Mouse (Mus musculus) testis, postnatal 10 days (tissue): ENCODE data around the gene Best1.
"Not testable (repeated sequence)": the region's sequence is repeated elsewhere in the genome, so short reads cannot be mapped to it uniquely, and the experiment has no call there.

Experiments
- DNase-seq: peaks from one replicate; pipeline ENCODE4 v3.0.0; 2021; ENCODE audit warnings: low spot score

Gene Best1

DNA sequence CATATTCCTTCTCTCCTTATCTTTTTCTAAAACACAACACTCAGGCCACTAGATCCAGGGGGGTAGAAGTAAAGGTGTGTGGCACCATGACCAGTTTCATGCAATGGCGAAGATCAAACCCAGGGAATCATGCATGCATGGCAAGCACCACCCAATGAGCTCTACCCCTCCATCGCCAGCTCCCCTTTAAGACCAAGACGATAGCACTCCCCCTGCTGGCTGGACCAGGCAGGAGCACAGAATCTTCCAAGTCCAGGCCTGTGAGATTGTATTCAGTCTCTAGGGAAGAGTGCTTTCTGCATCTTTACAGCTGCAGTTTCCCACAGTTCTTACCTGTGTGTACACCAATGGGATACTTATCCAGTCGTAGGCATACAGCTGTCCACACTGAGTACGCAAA lies 10.1 kb downstream of the Best1 start:
- DNase-seq, result peak; percentile 90

GRCm38 (mm10) chr19:9989884-9990256 lies 11.6 kb downstream of the Best1 start:
- no peak for DNase-seq

DNA sequence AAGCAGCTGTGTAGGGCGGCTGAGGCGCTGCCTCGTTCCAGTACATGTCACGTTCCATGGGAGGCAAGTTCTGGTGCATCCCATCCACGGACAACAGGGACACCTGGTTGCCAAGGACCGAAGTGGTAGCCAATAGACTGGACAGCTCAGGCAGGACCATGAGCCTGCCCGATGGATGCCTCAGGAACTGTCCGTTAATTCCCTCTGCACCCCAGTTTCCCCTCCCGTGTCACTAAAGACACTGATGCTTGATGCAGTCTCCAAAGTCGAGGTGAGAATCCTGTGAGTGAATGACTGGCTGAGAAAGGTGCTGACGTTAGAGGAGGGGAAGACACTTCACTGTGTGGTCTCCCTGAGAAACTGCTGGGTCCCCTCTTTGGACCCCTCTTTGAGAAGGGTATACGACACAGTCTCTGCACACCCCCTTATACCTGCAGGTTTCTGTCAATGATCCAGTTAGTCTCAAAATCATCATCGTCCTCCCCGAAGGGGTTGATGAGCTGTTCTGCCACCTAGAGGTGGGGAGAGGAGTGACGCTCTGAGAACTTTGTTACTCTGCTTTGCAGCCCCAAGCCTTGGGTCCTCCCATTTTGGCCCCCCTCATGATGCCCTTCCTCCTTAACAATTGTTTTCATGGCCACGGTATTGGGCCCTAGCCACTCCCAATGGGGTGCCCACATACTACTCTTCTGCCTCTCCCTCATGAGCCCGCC lies 12.1 kb downstream of the Best1 start:
- DNase-seq, result no peak

DNA sequence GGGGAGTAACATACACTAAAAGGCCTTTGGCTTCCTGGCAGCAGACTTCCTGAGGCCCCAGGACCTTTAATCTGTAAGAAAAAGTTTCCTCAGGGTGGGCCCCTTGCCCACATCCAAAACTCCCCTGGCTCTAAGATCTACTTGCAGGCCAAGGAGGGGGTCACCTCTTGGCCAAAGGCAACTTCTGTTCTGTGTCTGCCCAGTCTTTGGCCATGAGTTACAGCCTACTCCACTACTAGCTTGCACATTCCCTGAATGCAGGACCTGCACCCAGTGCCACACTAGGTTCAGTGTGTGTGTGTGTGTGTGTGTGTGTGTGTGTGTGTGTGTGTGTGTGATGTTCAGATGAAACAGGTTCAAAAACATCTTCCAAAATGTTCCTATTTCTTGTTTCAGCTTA lies 13.8 kb downstream of the Best1 start:
- no peak for DNase-seq

- DNase-seq, result no peak
Measured at GRCm38 (mm10) chr19:9987192-9987591, 14.2 kb downstream of the Best1 start.

GRCm38 (mm10) chr19:9985900-9986421 lies 15.5 kb downstream of the Best1 start:
- no peak for DNase-seq

GRCm38 (mm10) chr19:9985190-9985899 lies 16.1 kb downstream of the Best1 start:
- no peak for DNase-seq

- no peak for DNase-seq
Measured at GRCm38 (mm10) chr19:9984111-9985055, 17.1 kb downstream of the Best1 start.

DNA sequence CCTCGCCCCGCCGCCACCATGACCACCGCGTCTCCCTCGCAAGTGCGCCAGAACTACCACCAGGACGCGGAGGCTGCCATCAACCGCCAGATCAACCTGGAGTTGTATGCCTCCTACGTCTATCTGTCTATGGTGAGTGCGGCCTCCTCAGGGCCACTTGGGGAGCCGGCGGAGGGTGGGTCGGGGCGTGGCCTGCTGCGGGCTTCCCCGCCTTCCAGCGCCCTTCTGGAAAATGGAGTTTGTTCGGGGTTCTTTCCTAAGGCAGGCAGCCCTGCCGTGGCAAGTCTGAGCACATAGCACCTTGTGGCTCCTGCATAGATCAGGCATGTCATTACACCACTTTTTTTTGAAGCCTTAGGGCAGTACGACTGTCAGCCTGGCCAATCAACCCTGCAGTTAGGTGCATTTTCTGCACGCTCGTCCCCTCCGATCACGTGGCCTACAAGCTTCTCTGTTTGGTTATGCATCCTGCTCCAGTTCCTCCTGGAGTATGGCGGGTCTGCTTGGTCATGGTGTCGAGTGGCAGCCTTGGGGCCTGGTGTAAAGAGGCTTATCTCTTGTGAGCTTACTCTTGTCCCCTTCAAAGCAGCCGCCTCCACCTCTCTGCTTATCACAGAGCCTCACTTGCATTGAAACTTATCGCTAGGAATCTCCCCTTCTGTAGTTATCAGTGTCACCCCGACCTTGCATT lies 18.4 kb downstream of the Best1 start:
- DNase-seq, result peak; percentile 89

DNA sequence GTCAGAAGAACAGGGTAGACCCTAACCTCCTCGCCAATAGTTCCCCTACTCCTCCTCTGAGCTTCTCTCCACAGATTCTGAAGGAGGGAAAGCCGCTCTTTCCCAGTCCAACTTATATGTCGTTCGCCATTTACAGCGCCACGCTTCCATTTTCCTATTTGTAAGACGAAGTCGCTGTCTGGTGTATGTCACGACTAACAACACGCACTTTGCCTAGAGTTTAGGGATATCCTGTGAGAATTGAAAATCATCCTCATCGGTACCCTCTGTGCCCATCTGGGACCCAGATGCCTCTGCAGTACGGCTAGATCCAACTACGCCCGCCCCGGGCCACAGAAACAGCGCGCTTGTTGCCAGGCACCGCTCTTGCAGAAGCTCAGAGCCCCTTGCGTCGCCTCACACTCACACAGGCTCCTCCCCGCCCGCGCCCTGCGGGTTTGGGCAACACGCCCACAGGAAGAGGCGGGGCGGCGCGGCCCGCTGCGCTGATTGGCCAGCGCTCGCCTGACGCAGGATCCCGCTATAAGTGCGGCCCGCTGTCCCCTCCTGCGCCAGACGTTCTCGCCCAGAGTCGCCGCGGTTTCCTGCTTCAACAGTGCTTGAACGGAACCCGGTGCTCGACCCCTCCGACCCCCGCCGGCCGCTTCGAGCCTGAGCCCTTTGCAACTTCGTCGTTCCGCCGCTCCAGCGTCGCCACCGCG lies 19.1 kb downstream of the Best1 start:
- peak; percentile 97 for DNase-seq

DNA sequence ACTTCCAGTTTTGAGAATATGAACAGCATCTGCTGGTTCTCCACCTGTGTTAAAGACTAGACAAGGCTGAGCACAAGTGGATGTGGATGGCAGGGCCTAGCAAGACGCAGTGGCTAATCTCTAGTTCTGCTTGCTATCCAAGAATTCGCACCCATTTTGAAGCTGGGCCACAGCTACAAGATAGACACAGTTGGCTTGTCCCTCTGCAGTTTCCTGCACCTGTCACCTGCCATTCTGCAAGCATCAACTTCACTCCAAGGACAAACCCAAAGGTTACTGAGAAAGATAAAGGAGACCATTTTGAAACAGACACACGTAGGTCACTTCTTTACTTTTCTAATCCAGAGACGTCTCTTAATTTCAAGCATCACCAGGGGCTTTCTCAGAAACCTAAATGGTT lies 19.8 kb downstream of the Best1 start:
- DNase-seq, result no peak

DNA sequence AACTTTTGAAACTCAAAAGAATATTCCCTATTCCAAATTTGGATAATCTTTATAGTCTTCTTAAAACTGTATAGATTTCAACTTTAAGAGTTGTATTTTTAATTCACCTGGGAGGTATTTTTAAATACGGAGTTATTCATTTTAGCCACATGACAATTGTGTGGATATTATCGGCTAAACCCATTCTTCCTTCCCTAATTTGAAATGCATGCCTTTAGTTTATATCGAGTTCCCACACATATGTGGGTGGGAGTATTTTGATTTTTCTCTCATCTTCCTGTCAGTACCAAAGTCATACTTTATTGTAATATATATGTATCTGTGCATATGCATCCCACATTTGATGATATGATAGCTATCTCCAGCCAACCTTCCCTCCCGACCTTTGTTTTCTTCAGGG lies 21.2 kb downstream of the Best1 start, which contains the start of gene Fth1:
Fth1 (plus strand) TSS at position 341 of the 400 bp plus-strand sequence.
- no peak for DNase-seq

DNA sequence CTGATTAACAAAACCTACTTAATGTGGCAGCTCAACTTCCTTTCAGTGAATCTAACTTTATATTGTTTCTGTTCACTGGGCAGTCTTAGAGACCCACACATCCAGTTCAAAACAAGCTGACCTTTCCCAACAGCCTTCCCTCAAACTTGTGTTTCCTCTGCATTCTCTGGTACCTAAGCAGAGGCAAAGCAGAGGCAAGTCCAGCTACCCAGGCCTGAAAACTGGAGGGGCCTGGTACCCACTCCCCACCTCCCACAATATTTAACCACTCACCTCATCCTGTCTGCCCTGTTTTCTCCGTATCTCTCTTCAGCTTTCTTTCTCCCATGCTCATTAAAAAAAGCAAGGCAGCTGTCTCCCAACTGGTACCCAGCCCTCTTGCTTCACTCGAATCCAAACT lies 22.3 kb downstream of the Best1 start:
- no peak for DNase-seq

DNA sequence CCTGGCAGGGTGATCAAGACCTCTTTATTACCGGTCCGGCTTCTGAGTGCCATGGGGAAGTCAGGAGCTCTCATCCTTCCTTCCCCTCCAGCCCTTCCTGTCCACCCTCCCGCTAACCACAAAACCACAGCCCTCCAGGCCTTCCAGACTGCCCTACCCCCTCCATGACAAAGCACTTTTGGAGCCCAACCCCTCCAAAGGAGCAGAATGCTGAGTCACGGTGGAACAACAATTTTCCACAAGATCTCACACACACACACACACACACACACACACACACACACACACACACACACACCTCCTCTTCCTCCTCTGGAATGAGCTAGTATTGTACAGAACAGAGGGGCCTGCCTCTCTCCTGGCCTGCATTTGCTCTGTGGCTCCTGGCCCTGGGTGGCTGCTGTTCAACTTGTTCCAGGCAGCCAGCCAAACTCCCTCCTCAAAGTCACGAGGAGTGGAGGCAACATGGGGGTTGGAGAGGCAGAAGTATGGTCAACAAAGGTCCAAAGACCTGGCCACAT lies 22.9 kb downstream of the Best1 start:
- peak; percentile 90 for DNase-seq

DNA sequence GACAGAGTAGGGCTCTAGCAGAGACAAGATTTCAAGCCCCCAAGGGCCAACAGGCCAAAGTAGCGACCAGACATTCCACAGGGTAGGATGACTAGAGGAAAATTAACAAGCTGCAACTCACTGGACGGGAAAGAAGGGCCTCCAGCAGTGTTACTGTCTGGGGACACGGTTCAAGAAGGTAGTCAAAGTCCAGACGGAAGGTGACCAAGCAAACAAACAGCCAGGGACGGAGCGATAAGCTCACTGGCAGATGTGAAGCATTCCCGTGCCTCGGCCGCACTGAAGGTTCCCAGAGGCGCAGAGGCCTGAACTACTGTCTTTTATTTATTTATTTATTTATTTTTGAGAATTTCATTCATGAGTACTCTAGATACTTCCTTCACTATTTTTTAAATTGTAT lies 24.3 kb downstream of the Best1 start:
- DNase-seq, result no peak

GRCm38 (mm10) chr19:9974853-9975252 lies 26.6 kb downstream of the Best1 start:
- not testable (repeated sequence) for DNase-seq

DNA sequence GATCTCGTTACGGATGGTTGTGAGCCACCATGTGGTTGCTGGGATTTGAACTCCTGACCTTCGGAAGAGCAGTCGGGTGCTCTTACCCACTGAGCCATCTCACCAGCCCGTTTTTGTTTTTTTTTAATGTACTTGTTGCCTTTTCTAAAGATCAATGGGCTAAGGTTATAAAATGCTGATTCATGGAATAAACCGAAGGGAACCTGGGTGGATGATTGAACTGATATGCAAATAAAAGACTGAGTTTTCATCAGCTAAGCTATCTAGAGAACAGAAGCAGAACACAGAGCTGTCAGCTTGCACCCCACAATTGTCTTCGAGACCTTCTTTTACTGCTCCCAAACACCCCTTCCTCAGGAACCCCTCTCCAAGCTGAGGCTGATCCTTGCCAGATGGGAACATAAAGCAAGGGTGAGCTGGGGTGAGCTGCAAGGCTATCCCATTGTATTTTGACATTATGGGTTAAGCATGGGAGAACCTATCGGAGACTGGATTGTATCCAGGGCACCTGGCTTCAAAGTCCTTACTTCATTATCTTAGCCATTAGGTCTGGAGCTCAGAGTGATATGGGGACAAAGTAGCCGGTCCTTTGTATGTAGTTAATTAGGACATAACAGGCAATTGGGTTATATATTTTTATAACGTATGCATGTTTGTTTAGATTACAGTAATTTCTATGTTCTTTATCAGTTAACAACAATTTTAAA lies 33.2 kb downstream of the Best1 start:
- no peak for DNase-seq

- no peak for DNase-seq
Measured at GRCm38 (mm10) chr19:9966096-9966867, 35.2 kb downstream of the Best1 start.

DNA sequence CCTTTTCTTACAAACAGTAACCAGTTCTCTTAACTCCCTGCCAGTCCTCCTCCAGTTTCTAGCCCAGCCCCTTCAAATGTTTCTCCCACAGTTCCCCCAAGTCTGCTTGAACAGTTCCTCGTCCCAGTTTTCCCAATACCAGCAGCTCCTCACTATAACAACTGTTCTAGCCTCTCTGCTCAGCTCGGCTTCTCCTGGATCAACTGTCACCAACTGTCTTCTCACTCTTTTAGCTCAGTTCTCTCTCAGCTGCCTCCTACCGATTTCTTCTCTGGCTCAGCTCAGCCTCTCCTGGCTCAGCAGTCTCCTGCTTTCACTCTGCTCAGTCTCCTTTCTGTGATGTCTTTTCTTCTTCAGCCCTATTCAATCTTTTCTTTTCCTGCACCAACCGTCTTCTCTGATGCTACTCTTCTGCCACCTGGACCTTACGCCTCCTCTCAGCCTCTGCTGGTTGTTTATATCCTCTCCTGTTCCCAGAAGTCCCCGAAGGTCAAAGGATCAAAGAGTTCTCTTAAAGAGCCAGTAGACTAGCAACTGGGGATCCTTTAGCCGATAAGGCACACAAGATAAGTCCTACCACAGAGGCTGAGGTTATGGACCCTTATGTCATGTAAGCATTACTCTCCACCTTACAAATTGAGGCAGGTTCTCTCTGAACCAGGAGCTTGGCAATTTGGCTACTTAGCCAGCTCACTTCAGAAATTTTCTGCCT lies 37.1 kb downstream of the Best1 start:
- no peak for DNase-seq
